Mouse (Mus musculus) lung, postnatal 0 days (tissue): ENCODE results near the gene Mlip. TPM values are rescaled to one million over a fixed set of nuclear protein-coding genes. Genes with fewer than 3 reads are reported as not detected.

ENCODE experiments used
- ATAC-seq: fragments of 200-750 bp; cut with Nextera tagmentation; 2 replicates; pipeline ENCODE4 v1.8.0; 2017; ENCODE audit warnings: moderate library complexity
- DNase-seq: peaks from one replicate; pipeline ENCODE4 v3.0.0-alpha.2; 2016; ENCODE audit warnings: low spot score
- H3K27ac ChIP-seq: fragments of 300-500 bp; sonication (generic); 2 replicates; pipeline ENCODE4 v1.5.1; 2014; ENCODE audit warnings: antibody characterized with exemption, mild to moderate bottlenecking, low read length, mixed read lengths
- H3K27me3 ChIP-seq: fragments of 300-500 bp; sonication (generic); replicated peaks from 2 replicates; pipeline ENCODE4 v1.6.1; 2014; ENCODE audit warnings: low read length, mixed read lengths; ENCODE audit not compliant: insufficient read depth
- H3K36me3 ChIP-seq: fragments of 300-500 bp; sonication (generic); 2 replicates; pipeline ENCODE4 v1.6.1; 2014; ENCODE audit warnings: low read length, mixed read lengths; ENCODE audit not compliant: insufficient read depth
- H3K4me1 ChIP-seq: fragments of 300-500 bp; sonication (generic); 2 replicates; pipeline ENCODE4 v1.6.1; 2014; ENCODE audit warnings: antibody characterized with exemption, low read depth, low read length, mixed read lengths; ENCODE audit not compliant: insufficient read depth
- H3K4me2 ChIP-seq: fragments of 300-500 bp; sonication (generic); replicated peaks from 2 replicates; pipeline ENCODE4 v1.6.1; 2014; ENCODE audit warnings: low read depth, mild to moderate bottlenecking, low read length, moderate library complexity, mixed read lengths
- H3K4me3 ChIP-seq: fragments of 300-500 bp; sonication (generic); 2 replicates; pipeline ENCODE4 v1.5.1; 2014; ENCODE audit warnings: low read depth, low read length
- H3K9ac ChIP-seq: fragments of 300-500 bp; sonication (generic); replicated peaks from 2 replicates; pipeline ENCODE4 v1.6.1; 2014; ENCODE audit warnings: low read depth, mild to moderate bottlenecking
- H3K9me3 ChIP-seq: fragments of 300-500 bp; sonication (generic); 2 replicates; pipeline ENCODE4 v1.6.1; 2016; ENCODE audit warnings: low read length, mixed read lengths
- CTCF ChIP-seq: IDR thresholded peaks from 2 replicates; pipeline ENCODE4 v1.5.1; 2016; ENCODE audit warnings: antibody characterized with exemption, mild to moderate bottlenecking
- EP300 ChIP-seq: IDR thresholded peaks from 2 replicates; pipeline ENCODE4 v1.6.1; 2016; ENCODE audit warnings: antibody characterized with exemption, mild to moderate bottlenecking, control low read depth
- WGBS: fragments of 180-500 bp; shearing (Covaris S2); extraction: QIAGEN DNeasy Blood & Tissue Kit; methylation state at CpG from one replicate; pipeline ENCODE4 v1.1.7; 2014; 5-methylcytosine and 5-hydroxymethylcytosine counted together
- polyA plus RNA-seq: library from polyadenylated mRNA; unstranded; fragments of >200 nt; fragmentation: Nextera tagmentation; extraction: Ambion mirVana; gene quantifications from 2 replicates; pipeline ENCODE4 v1.2.1, GENCODE M21; 2015

Gene Mlip
- polyA plus RNA-seq, 1 experiment from 2014 or later, result 1.8 TPM

- H3K9me3 ChIP-seq, result no peaks in the 10 kb centered on the region
- no peak overlapping the region for H3K27ac ChIP-seq
- DNase-seq, result no peak
- no peak for ATAC-seq
- H3K4me2 ChIP-seq, result no peak overlapping the region
- H3K4me1 ChIP-seq, result no peaks in the 10 kb centered on the region
- H3K36me3 ChIP-seq, result no peaks in the 10 kb centered on the region
- no peak for TF ChIP-seq CTCF
- 78% methylated on average over 3 of the region's 3 CpGs for WGBS
- no peak overlapping the region for H3K9ac ChIP-seq
- H3K4me3 ChIP-seq, result no peak overlapping the region
- H3K27me3 ChIP-seq, result no peaks in the 10 kb centered on the region
Observed at GRCm38 (mm10) chr9:77179486-77179885, 173.3 kb downstream of the Mlip start.

GRCm38 (mm10) chr9:77175870-77176269 lies 176.9 kb downstream of the Mlip start:
- Histone ChIP-seq H3K36me3 (no peaks in the 10 kb centered on the region), H3K27ac (no peak overlapping the region), H3K9me3 (no peaks in the 10 kb centered on the region), H3K4me1 (no peaks in the 10 kb centered on the region), H3K4me2 (no peak overlapping the region), H3K4me3 (no peak overlapping the region), H3K27me3 (no peaks in the 10 kb centered on the region), H3K9ac (no peak overlapping the region)
- TF ChIP-seq CTCF (no peak), EP300 (no peak)
- DNase-seq (no peak), ATAC-seq (no peak)
- 63% methylated on average over 3 of the region's 3 CpGs for WGBS

GRCm38 (mm10) chr9:77172044-77172443 lies 180.7 kb downstream of the Mlip start:
- peak; percentile 49 for DNase-seq
- no peak overlapping the region for H3K4me3 ChIP-seq
- H3K36me3 ChIP-seq, result no peaks in the 10 kb centered on the region
- peak; percentile 58; the same call in 1 of the 2 replicates for ATAC-seq
- no peaks in the 10 kb centered on the region for H3K27me3 ChIP-seq
- H3K4me1 ChIP-seq, result no peaks in the 10 kb centered on the region
- no peak overlapping the region for H3K27ac ChIP-seq
- no peak overlapping the region for H3K4me2 ChIP-seq
- no peaks in the 10 kb centered on the region for H3K9me3 ChIP-seq
- no peak overlapping the region for H3K9ac ChIP-seq
- WGBS, result 31% methylated on average over 5 of the region's 5 CpGs
- TF ChIP-seq EP300 (no peak), CTCF (no peak)

- no peak overlapping the region for H3K4me3 ChIP-seq
- WGBS, result 58% methylated on average over 6 of the region's 6 CpGs
- H3K27me3 ChIP-seq, result no peaks in the 10 kb centered on the region
- H3K27ac ChIP-seq, result no peak overlapping the region
- H3K4me1 ChIP-seq, result no peaks in the 10 kb centered on the region
- H3K9ac ChIP-seq, result no peak overlapping the region
- peak; percentile 25 for DNase-seq
- ATAC-seq, result no peak
- H3K4me2 ChIP-seq, result no peak overlapping the region
- TF ChIP-seq CTCF, result no peak
- TF ChIP-seq EP300, result no peak
- H3K9me3 ChIP-seq, result no peaks in the 10 kb centered on the region
- H3K36me3 ChIP-seq, result no peaks in the 10 kb centered on the region
Observed at GRCm38 (mm10) chr9:77165877-77166276, 186.9 kb downstream of the Mlip start.

GRCm38 (mm10) chr9:77161764-77162163 lies 191.0 kb downstream of the Mlip start:
- no peak for DNase-seq
- Histone ChIP-seq H3K4me3 (no peak overlapping the region), H3K4me2 (no peak overlapping the region), H3K9ac (no peak overlapping the region), H3K4me1 (no peaks in the 10 kb centered on the region), H3K27me3 (no peaks in the 10 kb centered on the region), H3K36me3 (no peaks in the 10 kb centered on the region), H3K27ac (no peak overlapping the region), H3K9me3 (no peaks in the 10 kb centered on the region)
- WGBS, result 73% methylated on average over 5 of the region's 5 CpGs
- TF ChIP-seq EP300 (no peak), CTCF (no peak)
- ATAC-seq, result no peak

- Histone ChIP-seq H3K27ac (no peak overlapping the region), H3K4me2 (no peak overlapping the region), H3K4me3 (no peak overlapping the region), H3K27me3 (no peaks in the 10 kb centered on the region), H3K9me3 (no peaks in the 10 kb centered on the region), H3K9ac (no peak overlapping the region), H3K4me1 (no peaks in the 10 kb centered on the region), H3K36me3 (no peaks in the 10 kb centered on the region)
- no peak for DNase-seq
- no peak for ATAC-seq
- TF ChIP-seq EP300 (no peak), CTCF (no peak)
- 56% methylated on average over 4 of the region's 4 CpGs for WGBS
Observed at GRCm38 (mm10) chr9:77160277-77160926, 192.4 kb downstream of the Mlip start.
